Mouse (Mus musculus) CD4-positive naive resting alpha-beta T cell, adult 76 days (primary cell): Measurements from ENCODE around the gene Cdh8. TPM values are rescaled to one million over a fixed set of nuclear protein-coding genes. Genes with fewer than 3 reads are reported as not detected.

Source experiments
- total RNA-seq: library from RNA; stranded (reverse); gene quantifications from one replicate; pipeline ENCODE4 v1.2.4, GENCODE M21; 2023

The Cdh8 gene
- not detected for total RNA-seq

DNA sequence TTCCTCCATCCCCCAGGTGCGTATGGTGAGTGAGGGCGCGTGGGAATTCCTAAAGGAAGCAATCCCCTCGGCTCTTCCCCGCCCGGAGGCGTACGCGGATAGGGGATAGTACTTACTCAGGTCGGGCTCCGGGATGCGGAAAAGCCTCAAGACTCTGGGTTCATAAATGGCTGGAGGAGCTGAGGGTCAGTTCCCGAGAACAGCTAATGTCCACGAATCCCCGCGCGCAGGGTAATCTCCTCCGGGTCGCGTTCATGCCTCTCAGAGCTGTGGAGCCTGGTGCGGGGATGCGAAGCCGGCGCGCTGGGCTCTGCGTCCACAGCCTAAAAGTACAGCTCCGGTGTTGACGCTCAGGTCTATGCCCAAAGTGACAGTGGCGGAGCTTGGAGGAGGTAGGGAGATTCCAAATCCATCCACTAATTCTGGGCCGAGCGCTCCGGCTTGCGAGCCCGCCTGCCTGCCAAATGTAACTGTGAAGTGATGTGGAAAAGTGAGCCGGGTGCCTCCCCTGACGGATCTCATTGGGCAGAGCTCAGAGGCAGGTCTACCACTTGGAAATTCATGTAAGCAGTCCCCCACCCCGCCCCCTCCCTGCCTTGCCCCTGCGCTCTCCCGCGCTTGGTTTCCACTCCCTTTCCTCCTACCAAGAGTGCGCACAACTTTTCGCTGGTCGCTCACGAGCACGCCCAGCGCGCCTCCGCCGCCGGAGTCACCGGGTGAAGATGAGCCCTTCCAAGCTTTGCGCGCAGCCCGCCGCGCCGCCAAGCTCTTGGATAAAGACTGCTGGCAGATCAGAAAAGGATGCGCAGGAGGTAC, at the start of gene Cdh8:
Gene Cdh8 (minus strand): TSS at position 506 of the 816 bp plus-strand sequence.

